Mouse (Mus musculus): Measurements from ENCODE around the gene Pnkp.

DNA sequence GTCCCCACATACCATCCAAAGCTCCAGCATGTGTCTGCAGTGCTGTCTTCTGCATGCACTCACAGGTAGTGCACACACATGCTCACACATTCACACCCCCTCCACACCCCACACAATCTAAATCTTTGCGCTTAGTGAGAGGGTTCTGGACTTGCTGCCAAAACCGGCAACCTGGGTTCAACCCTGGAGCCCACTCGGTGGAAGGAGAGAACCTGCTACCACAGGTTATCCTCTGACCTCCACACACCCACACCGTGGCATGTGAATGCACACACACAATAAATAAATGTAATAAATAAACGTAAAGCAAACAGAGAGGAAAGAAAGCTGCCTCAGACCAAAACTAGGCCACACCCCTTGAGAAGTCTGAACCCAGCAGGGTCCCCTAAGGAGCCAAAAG, 9.2 kb upstream of the Pnkp start:
- TF ChIP-seq EP300 (IDR thresholded peaks at IDR 0.05; ENCODE audit: insufficient read depth, low read depth, low read length): no peak
- no peak for TF ChIP-seq CTCF (IDR thresholded peaks at IDR 0.05; ENCODE audit: low read depth, low read length)
- no peak for TF ChIP-seq POLR2A (IDR thresholded peaks at IDR 0.05; ENCODE audit: insufficient read depth, low read length)

Data from ES-Bruce4 (cell line).